ENCODE assay signal across 11 mouse cellular contexts in the genomic region with DNA sequence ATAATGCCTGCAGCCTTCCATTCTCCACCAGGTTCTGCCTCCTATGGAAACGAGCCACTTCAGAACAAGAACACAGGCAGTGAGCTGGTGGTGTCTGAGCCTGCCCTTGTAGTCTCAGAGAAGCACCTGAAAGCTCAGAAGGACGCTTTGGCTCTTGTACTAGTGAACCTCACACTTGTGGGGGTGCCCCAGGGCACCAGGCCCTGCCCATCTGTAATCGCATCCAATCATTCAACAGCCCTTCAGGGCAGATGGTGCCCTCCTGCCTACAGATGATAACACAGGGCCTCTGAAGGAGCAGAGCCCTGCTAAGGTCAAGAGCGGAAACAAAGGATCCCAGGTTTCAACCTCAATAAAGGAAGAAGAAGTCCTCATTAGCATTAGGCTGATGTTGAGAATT.
"Had no signal": no experiment of that assay in that cellular context is flagged by ENCODE, and none has a peak within 500 bp of the region (broad histone marks: within the 10 kb centered on the region; RNA-seq: fewer than 3 reads in every experiment).

No protein-coding gene starts in this region.

- ATAC-seq: midbrain, embryonic 13.5 days had no signal

- H3K4me1 ChIP-seq: limb, embryonic 13.5 days had no signal

- H3K9me3 ChIP-seq: limb, embryonic 13.5 days; midbrain, embryonic 13.5 days; neural tube, embryonic 13.5 days had no signal

- H3K4me3 ChIP-seq: limb, embryonic 13.5 days; midbrain, embryonic 13.5 days; neural tube, embryonic 13.5 days had no signal

- H3K4me2 ChIP-seq: limb, embryonic 13.5 days; midbrain, embryonic 13.5 days; neural tube, embryonic 13.5 days had no signal

- H3K36me3 ChIP-seq: limb, embryonic 13.5 days; midbrain, embryonic 13.5 days; neural tube, embryonic 13.5 days had no signal

- H3K27me3 ChIP-seq: limb, embryonic 13.5 days; midbrain, embryonic 13.5 days; neural tube, embryonic 13.5 days had no signal

- H3K9ac ChIP-seq: limb, embryonic 13.5 days; liver, embryonic 14.5 days; midbrain, embryonic 13.5 days; neural tube, embryonic 13.5 days had no signal

- H3K27ac ChIP-seq: limb, embryonic 13.5 days; liver, embryonic 14.5 days; midbrain, embryonic 13.5 days; neural tube, embryonic 13.5 days had no signal

- DNase-seq: kidney, postnatal 14 days; lung, adult 18-20 months; retina, postnatal 1 day; right cerebral cortex, postnatal 4 days; spleen, adult 18-20 months; thymus, adult 18-20 months; thymus, postnatal 14 days had no signal
